Mouse (Mus musculus): ENCODE data around the gene Gpc6.

The Gpc6 gene

DNA sequence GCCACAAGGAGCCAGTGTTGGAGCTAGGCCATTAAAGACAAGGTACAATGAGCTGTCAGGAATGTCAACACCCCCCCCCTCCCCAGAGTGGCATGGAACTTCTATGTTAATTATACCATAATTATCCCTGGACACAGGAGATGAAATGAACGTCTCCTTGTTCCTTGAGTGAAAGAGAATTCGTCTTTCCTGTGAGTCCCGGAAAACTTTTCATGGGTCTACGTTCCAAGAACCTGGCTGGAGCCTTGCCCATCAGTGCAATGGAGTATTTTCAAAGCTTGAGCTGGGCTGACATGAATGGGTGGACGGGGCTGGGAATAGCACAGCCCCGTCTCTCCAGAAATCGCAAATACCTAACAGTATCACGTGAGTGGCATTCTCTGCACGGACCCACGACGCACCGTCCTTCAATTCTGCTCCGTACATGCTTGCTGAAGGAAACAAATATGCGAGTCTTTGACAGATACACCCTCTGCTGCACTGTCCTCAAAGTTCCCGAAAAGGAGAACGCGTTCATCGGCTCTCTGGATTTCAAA, 444.3 kb downstream of the Gpc6 start:
- DNase-seq (ENCODE audit: low read depth, low spot score) = no peak
- Histone ChIP-seq H3K36me3 (ENCODE audit: control insufficient read depth, insufficient read depth, low read length, poor library complexity, severe bottlenecking) (no peaks in the 10 kb centered on the region), H3K27me3 (ENCODE audit: control insufficient read depth, insufficient read depth, low read length, poor library complexity, severe bottlenecking) (no peaks in the 10 kb centered on the region)

DNA sequence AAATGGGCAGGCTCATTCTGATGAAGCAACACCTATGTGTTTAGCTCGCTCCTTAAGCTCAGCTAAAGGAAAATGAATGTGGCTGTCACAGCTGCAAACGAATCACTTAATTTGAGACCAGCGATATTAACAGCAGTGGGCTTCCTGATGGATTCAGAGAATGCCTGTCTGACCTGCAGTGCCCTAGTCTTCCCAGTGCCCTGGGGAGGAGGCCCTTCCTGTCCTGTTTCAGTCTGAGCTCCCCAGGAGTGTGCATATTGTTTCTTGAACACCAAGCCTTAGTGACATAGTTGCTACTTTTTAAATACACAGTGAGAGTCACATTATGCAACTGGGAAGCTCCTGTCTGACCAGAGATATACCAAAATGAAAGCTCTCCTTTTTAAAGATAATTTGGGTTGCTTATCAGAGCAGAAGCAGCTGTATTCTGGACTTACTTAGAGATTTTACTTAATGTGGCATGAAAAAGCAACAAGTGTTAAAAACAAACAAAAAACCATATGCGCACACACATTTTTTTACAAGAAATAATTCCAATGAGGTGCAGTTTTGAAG, 451.8 kb downstream of the Gpc6 start:
- H3K27me3 ChIP-seq (ENCODE audit: control insufficient read depth, insufficient read depth, low read length, poor library complexity, severe bottlenecking) = no peaks in the 10 kb centered on the region
- no peaks in the 10 kb centered on the region for H3K36me3 ChIP-seq (ENCODE audit: control insufficient read depth, insufficient read depth, low read length, poor library complexity, severe bottlenecking)
- DNase-seq (ENCODE audit: low read depth, low spot score) = no peak

DNA sequence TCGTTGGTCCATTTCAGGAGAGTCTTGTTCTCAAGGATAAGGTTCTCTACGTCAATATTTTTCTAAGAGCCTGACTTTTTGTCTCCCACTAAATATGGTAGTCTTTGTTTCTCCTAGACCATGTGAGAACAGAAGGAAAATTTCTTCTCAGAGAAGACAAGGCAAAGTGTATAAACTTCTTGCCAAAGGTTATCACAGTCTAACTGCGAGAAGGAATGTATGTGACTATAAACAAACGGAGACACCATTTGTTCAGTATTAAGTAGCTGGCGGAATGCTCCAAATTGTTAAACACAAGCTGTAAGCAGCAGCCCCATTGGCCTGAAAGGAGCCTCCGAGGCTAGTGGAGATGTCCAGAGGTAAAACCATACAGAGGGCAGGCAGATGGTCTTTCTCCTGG, 454.9 kb downstream of the Gpc6 start:
- DNase-seq (ENCODE audit: low read depth, low spot score) = no peak
- Histone ChIP-seq H3K27me3 (ENCODE audit: control insufficient read depth, insufficient read depth, low read length, poor library complexity, severe bottlenecking) (no peaks in the 10 kb centered on the region), H3K36me3 (ENCODE audit: control insufficient read depth, insufficient read depth, low read length, poor library complexity, severe bottlenecking) (no peaks in the 10 kb centered on the region)

DNA sequence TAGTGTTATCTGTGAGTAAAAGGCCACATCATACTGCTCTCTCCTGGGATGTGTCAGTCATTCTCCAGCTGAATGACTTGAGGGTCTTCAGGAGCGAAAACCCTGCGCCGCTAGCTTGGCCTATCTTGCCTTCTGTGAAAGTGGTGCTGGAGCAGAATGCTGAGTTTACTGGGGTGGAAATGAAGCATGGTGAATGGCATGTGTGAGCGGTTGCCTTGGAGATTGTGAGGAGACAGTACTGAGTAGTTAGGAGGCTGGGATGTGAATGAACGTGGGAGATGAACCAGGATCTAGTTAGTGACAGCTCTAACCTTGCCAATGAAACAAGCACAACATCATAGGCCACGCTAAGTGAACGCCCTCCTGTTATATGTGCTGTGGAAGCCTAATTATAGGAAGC, 458.1 kb downstream of the Gpc6 start:
- no peak for DNase-seq (ENCODE audit: low read depth, low spot score)
- H3K36me3 ChIP-seq (ENCODE audit: control insufficient read depth, insufficient read depth, low read length, poor library complexity, severe bottlenecking) = no peaks in the 10 kb centered on the region
- no peaks in the 10 kb centered on the region for H3K27me3 ChIP-seq (ENCODE audit: control insufficient read depth, insufficient read depth, low read length, poor library complexity, severe bottlenecking)

DNA sequence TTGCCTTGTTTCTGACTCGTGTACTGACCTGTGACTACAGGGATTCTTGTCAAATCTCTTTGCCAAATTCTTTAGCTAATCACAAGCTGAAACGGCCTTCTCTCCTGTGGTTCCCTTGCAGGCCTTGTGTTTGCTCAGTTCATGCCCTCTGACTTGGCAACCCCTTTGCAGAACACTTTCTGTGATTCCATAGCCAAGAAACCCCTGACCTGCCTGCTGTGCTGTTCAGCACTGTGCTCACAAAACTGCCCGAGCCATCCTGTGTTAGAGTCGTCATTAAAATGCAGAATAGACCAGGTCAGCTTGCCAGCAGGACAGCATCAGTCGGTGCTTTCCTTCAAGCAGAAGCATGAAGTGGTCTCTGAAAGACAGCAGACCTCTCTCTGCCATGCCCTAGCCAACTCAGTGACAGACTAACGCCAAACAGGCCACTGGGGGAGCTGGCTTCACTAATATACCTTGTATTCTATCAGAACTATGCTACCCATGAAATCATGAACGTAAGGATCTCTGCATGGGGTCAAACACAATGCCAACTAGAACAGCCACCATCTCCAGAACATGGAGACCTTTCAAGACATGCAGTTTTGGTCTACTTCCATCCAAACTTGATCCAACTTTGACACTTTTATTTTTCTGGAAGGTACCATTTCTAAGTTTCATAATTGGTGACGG, 459.1 kb downstream of the Gpc6 start:
- H3K27me3 ChIP-seq (ENCODE audit: control insufficient read depth, insufficient read depth, low read length, poor library complexity, severe bottlenecking) = no peaks in the 10 kb centered on the region
- no peak for DNase-seq (ENCODE audit: low read depth, low spot score)
- H3K36me3 ChIP-seq (ENCODE audit: control insufficient read depth, insufficient read depth, low read length, poor library complexity, severe bottlenecking) = no peaks in the 10 kb centered on the region

DNA sequence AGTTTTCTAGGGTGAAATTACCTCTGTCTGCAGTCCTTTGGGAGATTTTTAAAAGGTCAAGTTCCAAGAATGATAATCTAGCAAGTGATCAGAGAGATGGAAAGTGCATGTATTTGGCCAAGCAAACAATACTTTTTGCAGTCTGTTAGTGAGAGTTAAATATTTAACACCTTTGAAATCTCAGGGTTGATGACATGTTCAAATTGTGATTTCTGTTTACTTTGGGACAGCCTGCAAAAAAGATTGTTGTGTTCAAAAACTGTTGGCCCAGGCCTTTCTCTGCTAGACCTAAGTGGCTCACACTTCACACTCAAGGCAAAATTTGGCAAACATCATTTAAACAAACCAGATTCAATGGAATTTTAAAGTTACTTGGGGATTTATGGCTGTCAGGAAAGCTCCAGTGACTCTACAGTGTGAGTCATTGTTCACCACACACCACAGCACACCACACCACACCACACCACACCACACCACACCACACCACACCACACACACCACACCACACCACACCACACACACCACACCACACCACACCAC, 460.7 kb downstream of the Gpc6 start:
- H3K36me3 ChIP-seq (ENCODE audit: control insufficient read depth, insufficient read depth, low read length, poor library complexity, severe bottlenecking) = no peaks in the 10 kb centered on the region
- no peak for DNase-seq (ENCODE audit: low read depth, low spot score)
- no peaks in the 10 kb centered on the region for H3K27me3 ChIP-seq (ENCODE audit: control insufficient read depth, insufficient read depth, low read length, poor library complexity, severe bottlenecking)

DNA sequence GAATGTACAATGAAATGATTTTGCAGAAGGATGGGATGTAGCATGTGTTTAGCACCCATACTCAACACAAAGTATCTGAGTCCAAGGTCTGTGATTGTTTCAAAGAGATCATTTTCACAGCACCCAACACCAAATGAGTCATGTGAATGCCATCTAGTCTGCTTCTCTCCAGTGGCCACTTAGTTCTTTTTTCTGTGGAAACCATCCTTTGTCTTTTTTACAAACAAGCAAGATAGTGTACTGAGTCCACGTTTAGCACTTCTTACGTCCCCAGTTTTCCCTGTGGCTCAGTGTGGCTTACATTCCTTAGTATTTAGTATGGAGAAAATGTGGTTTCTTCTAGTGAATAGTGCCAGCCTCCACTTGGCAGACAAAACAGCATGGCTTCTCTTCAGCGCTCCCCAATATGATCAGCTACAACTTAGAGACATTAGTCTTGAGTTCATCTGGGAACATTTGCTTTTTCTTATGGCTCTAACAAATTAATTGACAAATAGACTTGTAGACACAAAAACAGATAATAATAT, 465.7 kb downstream of the Gpc6 start:
- no peaks in the 10 kb centered on the region for H3K27me3 ChIP-seq (ENCODE audit: control insufficient read depth, insufficient read depth, low read length, poor library complexity, severe bottlenecking)
- DNase-seq (ENCODE audit: low read depth, low spot score) = no peak
- no peaks in the 10 kb centered on the region for H3K36me3 ChIP-seq (ENCODE audit: control insufficient read depth, insufficient read depth, low read length, poor library complexity, severe bottlenecking)

DNA sequence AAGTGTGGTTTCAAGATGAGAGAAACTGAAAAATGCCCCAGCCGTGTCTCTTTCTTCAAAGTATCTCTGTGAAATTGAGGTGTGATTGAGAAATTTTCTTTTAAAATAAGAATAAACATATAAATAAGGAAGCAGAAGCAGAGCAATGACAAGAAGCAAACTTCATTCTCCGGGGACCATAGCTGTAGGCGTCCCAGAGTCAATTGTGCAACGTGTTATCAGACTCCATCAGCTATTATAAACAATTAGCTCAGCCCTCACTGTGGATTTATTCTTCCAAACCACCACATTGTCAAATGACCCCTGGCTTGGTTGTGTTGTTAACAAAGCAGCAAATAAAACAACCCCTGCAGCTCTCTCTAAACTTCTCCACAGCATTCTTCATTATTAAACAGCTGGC, 466.3 kb downstream of the Gpc6 start:
- no peaks in the 10 kb centered on the region for H3K36me3 ChIP-seq (ENCODE audit: control insufficient read depth, insufficient read depth, low read length, poor library complexity, severe bottlenecking)
- no peak for DNase-seq (ENCODE audit: low read depth, low spot score)
- H3K27me3 ChIP-seq (ENCODE audit: control insufficient read depth, insufficient read depth, low read length, poor library complexity, severe bottlenecking) = no peaks in the 10 kb centered on the region

DNA sequence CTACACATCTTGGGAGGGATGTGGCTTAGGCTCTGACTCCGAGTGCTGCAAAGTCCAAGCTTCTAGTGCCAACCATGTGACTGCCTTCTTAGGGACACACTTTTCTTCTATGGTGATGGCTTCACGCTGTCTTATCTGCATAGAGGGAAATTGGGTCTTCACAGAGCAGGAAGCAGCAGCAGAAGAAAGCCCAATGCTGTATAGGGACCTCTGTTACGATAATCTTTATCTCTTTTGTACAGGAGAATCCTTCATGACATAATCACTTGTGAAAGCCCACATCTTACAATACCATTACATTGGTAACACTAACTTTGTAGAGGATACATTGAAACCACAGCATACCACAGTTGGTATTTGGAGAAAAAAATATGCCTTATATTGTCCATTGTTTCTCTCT, 472.1 kb downstream of the Gpc6 start:
- no peak for DNase-seq (ENCODE audit: low read depth, low spot score)
- Histone ChIP-seq H3K36me3 (ENCODE audit: control insufficient read depth, insufficient read depth, low read length, poor library complexity, severe bottlenecking) (no peaks in the 10 kb centered on the region), H3K27me3 (ENCODE audit: control insufficient read depth, insufficient read depth, low read length, poor library complexity, severe bottlenecking) (no peaks in the 10 kb centered on the region)

DNA sequence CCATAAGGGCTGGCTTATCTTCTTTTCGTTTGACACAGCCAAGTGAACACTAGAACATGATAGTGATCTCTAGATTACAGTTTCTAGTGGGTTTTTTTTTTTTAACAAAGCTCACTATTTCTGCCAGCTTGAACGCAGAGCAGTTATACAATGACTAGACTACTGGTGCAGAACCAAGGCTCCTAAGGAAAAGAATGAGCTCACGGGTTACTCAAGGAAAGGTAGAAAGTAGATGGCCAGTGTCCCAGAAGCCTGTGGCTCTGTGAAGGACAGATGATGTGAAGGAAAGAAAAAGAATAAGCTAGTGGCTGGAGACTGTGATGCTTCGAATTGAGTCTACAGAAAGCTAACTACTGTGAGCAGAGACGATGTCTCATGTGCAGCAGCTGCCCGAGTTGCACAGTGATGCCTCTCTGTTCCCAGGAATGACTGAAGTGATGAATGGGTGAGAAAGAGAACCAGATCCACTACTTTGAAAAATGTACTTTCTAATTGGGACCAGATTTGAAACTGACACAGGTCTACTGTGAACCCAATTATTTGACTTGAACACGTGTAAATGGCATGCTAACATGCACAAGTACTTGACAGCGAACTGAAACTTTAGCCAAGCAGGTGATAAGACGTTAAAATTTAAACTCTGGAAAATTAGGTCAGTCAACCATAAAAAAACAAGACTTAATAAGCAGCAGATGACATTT, 482.9 kb downstream of the Gpc6 start:
- H3K36me3 ChIP-seq (ENCODE audit: control insufficient read depth, insufficient read depth, low read length, poor library complexity, severe bottlenecking) = no peaks in the 10 kb centered on the region
- DNase-seq (ENCODE audit: low read depth, low spot score) = no peak
- no peaks in the 10 kb centered on the region for H3K27me3 ChIP-seq (ENCODE audit: control insufficient read depth, insufficient read depth, low read length, poor library complexity, severe bottlenecking)

DNA sequence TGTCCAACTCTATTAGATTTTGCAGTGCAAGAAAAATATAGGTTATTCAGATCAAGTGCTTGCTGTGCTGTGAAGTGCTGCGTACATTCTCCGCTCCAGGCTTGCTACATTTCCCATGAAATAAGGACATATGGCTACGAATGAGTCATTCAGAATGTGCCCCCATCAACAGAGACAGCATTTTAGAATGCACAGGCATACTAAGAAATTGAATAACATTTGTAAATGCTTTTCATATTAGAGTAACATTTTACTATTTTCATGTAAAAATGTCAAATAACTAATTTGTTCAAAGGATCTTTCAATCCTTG, 483.4 kb downstream of the Gpc6 start:
- no peak for DNase-seq (ENCODE audit: low read depth, low spot score)
- no peaks in the 10 kb centered on the region for H3K27me3 ChIP-seq (ENCODE audit: control insufficient read depth, insufficient read depth, low read length, poor library complexity, severe bottlenecking)
- no peaks in the 10 kb centered on the region for H3K36me3 ChIP-seq (ENCODE audit: control insufficient read depth, insufficient read depth, low read length, poor library complexity, severe bottlenecking)

DNA sequence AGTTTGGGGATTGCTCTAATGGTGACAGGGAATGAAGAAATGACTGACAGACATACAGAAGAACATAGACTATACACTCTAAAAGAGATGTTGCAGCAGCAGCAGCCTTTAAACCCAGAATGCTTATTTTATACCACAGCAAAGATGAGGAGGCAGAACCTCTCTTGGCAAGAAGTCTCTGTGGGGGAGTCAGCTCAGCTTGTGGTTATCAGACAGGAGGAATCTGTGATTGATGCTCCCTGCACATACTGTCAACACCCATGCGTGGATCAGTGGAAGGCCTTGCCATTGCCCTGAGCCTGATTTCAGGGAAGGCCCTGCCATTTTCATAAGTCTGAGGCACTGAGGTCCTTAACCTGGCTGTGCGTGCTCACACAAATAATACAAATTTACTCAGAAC, 484.7 kb downstream of the Gpc6 start:
- DNase-seq (ENCODE audit: low read depth, low spot score) = no peak
- H3K36me3 ChIP-seq (ENCODE audit: control insufficient read depth, insufficient read depth, low read length, poor library complexity, severe bottlenecking) = no peaks in the 10 kb centered on the region
- no peaks in the 10 kb centered on the region for H3K27me3 ChIP-seq (ENCODE audit: control insufficient read depth, insufficient read depth, low read length, poor library complexity, severe bottlenecking)

DNA sequence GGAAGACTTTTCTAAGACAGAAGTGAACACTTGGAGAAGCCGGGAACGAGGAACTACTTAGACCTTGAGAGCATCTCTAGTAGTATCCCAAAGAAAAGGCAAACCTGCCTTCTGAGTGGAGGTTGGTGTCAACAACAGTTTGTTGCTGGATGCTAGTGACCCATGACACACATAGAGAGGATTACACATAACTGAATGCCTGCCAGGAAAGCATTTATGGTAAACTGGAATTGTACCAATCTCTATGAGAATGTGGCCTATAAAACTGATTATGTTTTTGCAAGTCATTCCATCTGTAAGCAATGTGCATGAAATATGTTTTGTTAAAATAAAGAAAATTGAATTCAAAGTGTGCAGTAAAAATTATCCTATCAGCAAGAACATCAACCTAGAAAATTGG, 485.4 kb downstream of the Gpc6 start:
- H3K36me3 ChIP-seq (ENCODE audit: control insufficient read depth, insufficient read depth, low read length, poor library complexity, severe bottlenecking) = no peaks in the 10 kb centered on the region
- no peaks in the 10 kb centered on the region for H3K27me3 ChIP-seq (ENCODE audit: control insufficient read depth, insufficient read depth, low read length, poor library complexity, severe bottlenecking)
- DNase-seq (ENCODE audit: low read depth, low spot score) = no peak

DNA sequence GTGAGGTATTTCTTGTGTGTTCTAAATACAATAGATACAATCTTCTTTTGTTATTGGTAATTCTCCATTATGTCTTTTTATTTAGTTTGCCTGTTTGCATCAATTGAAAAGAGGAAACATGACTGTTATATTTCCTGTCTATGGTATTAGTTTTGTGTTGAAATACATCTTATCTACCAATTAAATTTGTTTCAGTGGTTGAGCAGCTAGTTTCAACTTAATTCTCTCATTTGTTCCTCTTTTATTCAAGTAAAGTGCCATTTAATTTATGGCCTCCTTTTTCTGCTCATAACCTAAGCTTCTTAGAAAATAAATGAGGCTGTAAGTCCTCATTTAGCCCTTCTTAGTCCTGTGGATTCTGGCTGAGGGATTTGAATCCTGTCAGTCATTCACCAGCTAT, 489.9 kb downstream of the Gpc6 start:
- DNase-seq (ENCODE audit: low read depth, low spot score) = no peak
- H3K27me3 ChIP-seq (ENCODE audit: control insufficient read depth, insufficient read depth, low read length, poor library complexity, severe bottlenecking) = no peaks in the 10 kb centered on the region
- no peaks in the 10 kb centered on the region for H3K36me3 ChIP-seq (ENCODE audit: control insufficient read depth, insufficient read depth, low read length, poor library complexity, severe bottlenecking)

DNA sequence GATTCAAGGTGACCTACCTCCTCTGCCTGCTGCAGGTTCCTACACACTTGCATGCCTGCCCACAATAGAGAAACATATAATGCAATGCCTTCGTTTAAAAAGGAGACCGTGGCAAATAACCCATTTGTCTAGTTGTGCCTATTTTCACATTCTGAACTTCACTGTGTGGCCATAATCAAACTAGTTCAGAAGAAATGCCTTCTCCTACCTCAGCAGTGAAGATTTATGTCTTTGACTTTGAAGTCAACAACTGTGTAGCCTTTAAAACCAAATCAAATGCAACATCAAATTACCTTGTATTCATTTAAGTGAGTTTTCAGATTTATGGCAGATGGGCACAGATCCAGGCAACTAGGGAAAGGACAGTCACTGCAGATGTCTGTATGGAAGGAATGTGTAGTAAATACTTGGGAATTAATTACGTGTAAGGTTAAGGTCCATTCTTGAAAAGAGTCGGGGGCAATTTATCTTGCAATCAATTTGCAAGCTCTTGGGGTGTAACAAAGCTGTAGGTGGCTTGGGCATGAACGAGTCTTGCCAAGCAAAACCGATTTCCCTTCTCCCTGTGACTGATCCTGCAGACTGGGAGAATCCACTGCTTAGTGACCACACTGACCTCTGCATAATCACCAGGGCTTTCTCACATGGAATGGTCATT, 494.6 kb downstream of the Gpc6 start:
- H3K27me3 ChIP-seq (ENCODE audit: control insufficient read depth, insufficient read depth, low read length, poor library complexity, severe bottlenecking) = no peaks in the 10 kb centered on the region
- DNase-seq (ENCODE audit: low read depth, low spot score) = no peak
- no peaks in the 10 kb centered on the region for H3K36me3 ChIP-seq (ENCODE audit: control insufficient read depth, insufficient read depth, low read length, poor library complexity, severe bottlenecking)

All from splenic B cell, adult 2 months (primary cell).